Mouse (Mus musculus) spleen, postnatal 4 days (tissue): Measurements from ENCODE around the gene Robo1.

ENCODE experiments used
- DNase-seq, 2 experiments: peaks; one replicate each; pipeline ENCODE4 v3.0.0; 2022; ENCODE audit warnings: low spot score in 2 of 2

Robo1 gene

DNA sequence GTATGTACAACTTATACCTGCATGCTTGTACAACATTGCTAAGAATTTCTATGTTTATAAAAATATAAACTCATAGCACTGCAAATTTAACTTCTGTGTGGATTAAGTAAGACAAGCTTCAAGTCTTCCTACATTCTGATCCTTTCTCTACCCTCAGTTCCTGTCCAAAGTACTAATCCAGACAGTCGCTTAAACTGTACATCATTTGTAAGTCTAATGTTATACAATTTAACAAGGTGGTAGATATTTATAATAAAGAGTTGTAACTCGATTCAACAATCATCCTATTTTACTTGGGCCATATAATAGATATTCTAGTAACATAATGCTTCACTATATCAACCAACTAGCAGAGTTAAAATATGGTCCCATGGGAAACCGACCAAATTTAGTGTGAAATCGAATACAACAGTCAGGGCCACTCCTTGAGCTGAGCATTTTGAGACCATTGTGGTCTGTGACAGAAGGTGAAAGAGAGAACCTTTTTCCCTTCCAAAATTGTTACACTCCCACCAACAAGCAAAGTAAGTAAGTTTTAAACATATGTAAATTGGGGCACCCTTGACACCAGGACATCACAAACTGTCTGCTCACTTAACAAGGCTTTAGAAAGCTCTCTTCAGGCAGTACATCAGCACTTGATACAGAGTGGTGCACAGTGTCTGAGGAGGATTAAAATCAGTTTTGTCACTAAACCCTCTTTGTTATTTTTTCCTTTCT is 295.5 kb downstream of the Robo1 start:
- no peak for DNase-seq

DNA sequence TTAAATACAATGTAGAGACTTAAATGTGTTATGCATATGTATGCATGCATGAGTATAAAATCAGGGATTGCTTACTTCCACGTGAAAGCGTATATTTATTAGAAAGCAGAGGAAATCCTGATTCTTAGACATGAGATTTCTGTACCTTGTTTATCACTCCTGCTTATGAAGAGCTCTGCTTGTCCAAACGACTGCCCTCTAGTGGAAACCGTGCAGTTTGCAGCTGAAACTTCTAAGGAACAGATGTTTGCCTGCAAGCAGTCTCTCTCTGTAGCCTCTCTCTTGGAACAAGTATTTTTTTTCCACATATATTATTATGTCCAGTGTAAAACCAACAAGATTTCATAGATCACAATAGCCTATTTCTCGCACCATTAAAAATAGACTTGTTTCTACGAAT is 297.0 kb downstream of the Robo1 start:
- peak in 1 of 2 experiments; percentile 14 for DNase-seq

DNA sequence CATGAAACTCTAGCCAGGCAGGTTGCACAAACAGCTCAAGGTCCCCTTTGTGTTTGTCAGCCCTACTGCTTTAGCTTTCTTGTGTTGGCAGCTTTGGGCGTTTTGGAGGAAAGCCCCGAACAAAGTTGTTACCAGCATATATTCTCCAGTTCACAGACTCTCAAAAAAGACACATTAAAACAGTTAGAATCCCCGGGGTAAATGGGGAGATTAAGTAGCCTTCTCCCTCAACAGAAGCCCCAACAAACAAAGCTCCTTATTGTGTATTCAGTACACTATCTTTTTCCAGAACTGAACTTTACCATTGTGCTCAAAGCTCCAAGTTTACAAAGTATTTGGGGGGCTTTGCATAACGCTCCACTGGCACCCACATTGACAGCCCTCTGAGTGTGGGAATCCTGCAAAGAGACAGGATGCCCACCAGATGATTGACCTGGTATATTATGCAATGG is 302.6 kb downstream of the Robo1 start:
- no peak for DNase-seq

DNA sequence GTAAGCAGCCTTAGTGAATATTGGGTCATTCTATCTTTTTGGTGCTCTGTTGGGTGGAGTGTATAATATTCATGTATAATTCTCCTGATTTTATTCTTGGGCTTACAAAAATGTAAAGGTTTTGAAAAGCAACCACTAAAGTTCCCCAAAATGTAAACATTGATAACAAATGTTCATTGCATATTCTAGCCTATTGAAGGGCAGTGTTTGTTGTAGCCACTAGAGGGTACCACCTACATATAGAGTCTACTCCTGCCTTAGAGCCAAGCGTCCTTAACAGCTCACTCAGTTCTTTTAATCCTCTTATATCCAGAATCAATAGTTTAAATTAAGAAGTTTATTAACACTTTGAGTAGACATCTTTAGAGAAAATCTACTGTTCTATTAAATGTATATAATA is 306.8 kb downstream of the Robo1 start:
- DNase-seq = no peak

DNA sequence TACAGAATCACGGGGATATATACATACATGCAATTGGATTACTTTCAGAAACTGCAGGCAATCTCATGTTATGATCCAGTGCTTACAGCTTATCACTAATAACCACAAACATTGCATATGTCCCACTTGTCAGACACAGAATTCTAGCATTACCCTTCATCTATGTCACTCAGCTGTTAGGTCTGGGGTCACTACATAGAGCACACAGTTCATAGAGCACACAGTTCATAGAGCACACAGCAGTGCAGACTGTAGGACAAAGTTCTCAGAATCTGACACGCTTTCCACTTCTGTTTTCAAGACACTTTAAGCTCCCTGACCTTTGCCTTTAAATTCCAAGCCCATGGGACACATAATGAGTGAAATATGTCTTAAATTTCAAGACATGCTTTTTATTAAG is 307.3 kb downstream of the Robo1 start:
- DNase-seq = no peak

DNA sequence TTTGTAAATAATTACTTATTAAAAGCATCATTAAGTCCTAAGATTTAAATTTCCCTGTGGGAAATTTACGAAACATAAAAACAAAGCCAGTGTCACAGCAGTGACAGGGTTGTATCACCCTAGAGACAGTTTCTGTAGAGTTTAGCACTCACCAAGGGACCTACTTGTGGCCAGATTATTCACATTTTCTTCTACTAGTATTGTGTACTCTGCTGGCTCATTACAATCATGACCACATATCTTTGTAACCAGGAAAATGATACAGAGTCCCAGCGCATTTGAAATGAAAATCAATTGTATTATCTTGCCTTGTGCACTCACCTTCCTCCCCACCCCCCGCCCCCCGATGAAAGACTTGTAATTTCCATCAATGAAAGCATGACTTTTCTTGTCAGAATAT is 314.3 kb downstream of the Robo1 start:
- DNase-seq = no peak

DNA sequence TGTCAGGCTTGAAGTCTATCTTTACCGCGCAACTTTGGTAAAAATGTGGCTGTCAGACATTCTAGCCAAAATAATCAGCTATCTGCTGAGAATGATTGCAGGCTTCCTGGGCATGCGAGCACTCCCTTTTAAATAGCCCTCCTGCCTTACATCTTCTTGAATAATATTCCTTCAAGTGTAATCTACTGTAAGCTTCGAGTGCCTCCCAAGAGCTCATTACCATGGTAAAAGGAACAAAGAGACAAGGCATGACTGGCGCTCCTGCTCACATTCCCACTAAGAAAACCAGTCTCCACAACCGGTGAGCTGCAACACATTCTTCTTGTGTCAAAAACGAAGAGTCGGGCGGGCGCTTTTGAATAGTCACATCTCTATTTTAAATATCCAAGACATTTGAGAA is 314.8 kb downstream of the Robo1 start:
- DNase-seq = no peak

DNA sequence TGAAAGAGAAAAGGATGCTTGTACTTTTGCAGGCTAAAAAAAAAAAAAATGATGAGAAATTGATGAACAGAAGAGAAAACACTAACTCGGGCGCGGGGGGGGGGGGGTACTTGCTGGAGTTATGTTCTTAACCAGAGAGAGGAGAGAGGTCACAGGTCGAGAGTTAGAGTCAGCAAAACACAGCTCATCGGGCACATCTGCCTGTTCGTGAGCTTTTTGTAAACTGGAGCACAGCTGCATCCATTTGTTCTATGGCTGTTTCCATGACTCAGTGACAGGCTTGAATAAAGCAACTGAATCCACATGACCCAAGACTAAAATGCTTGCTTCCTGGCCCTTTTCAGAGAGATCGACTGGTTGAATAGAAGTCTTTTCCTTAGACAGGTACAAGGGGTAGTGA is 325.7 kb downstream of the Robo1 start:
- no peak for DNase-seq

DNA sequence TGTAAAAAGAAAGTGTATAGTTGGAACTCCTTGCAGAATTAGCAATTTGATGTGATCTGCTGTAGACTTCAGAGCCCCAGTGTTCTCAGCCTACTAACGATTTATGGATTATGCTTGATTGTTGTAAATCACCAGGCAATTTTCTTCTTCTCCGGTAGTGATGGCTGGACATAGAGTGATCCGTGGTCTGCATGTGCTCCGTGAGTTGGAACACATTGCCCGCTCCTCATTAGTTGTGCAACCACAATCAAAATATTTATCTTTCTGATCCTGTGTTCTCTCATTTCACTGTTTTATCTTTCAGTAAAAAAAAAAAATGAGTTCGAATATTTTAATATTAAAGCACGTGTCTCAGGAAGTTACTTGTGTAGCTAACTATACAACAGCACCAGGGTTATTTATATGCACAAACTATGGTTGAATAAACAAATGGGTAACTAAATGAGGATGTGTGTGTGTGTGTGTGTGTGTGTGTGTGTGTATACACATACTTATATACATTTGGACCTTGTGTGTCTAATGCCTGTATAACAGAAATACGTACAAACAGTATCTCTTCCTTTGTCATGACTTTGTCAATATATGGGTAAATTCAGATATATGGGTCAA is 331.3 kb downstream of the Robo1 start:
- no peak for DNase-seq

DNA sequence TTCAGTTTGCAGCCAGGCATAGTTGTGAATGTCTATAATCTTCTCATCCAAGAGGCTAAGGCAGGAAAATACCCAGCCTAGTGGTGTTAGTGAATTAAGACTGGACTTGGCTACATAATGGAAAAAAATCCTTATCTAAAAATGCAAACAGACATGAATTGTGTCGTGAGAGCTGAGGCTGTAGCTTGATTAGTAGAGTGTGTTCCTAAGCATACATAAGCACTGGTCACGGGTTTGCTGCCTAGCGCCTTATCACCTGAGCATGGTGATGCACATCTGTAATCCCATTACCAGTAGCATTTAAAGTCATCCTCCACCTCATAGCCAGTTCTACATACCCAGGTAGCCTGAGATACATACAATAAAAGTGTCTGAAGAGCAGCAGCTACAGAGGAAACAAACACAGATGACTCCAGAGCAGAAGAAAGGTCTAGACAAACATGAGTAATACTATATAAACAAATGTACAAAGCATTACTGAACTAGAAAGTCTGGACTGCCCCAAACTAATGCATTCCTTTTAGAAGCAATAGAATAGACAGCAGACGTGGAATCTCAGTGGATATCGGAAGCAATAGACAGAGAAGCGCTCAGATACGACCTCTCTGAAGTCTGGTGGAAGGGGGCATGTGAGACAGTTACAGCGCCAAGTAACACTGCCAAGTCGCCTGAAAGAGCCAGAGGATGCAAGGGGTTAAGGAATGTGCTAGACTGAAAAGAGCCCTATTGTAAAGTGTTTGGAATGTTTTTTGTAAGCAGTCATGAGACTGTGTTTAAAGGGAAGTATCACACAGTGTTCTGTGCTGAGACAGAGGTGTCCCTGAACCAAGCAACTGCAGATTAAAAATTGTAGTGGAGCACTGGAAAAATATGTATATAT is 333.1 kb downstream of the Robo1 start:
- DNase-seq = no peak

DNA sequence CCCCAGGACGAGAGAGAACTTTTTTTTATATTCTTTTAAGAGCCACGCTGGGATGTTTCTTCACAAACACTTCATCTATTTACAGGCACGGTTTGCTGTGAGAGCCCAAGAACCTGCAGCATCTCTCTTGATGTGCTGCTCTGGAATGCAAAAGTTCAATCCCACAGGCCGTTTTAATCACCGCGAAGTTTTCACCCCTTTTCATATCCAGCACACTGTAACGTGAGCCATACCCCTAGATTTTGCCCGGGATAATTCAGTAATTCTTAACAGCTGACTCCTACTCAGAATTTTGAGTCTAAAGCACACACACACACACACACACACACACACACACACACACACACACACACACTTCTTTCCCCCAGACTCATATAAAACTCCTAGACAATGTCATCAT is 337.8 kb downstream of the Robo1 start:
- no peak for DNase-seq

DNA sequence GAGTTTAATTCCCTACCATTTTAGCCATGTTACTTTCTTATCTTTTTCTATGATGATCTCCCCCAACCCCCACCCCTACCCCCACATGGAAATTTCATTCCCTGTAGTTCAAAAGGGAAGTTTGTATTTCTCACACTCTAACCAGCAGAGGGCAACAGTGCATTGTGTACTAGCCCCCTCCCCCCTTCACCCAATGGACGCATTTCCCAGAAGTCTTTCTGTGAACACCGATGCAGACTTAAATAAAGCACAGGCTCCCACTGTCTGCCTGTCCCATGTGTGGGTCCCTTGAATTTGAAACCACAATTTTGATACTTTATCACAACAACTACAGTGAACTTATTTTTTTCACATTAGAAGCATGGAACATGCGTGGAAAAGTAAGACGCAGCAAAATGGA is 341.2 kb downstream of the Robo1 start:
- DNase-seq = no peak

DNA sequence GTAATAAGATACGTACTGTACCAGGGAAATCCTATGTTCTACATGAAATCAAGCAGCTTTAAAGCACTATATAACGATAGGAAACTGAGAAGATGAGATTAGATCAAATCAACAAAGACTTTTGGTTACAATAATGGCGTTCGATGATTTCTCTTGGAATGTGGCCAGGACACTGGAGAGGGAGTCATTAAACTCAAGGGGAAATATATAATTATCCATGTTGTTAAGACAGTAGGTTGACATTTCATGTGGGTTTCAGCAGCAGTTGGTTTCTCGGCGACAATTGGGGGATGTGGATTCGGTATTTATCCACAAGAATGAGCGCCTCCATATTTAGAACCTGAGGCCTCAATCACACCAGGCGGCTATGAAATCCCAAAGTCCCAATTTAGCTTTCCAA is 347.3 kb downstream of the Robo1 start:
- no peak for DNase-seq

DNA sequence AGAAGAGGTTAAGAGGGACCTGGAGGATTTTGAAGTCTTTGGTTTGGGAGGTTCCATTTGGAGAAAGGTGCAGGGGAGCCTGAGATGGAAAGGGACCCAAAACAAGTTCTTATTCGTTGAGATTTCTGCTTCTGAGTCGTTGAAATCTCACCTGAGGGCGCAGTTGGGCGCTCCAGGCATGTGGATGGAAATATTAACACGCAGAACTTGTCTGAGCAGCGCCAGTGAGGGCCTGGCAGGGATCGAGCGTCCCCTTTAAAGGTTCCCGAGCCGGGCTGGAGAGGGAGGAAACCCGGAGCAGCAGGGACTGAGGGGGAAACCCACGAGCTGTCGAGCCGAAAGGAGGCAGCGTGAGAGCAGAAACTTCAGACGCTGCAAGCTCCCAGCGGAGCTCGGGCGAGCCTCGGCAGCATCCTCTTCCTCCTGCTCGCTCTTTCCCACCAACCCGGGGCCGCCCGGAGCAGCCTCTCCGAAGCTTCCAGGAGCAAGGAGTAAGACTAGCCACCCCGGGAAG is 354.8 kb downstream of the Robo1 start:
- DNase-seq = peak; percentile 18 to 60

DNA sequence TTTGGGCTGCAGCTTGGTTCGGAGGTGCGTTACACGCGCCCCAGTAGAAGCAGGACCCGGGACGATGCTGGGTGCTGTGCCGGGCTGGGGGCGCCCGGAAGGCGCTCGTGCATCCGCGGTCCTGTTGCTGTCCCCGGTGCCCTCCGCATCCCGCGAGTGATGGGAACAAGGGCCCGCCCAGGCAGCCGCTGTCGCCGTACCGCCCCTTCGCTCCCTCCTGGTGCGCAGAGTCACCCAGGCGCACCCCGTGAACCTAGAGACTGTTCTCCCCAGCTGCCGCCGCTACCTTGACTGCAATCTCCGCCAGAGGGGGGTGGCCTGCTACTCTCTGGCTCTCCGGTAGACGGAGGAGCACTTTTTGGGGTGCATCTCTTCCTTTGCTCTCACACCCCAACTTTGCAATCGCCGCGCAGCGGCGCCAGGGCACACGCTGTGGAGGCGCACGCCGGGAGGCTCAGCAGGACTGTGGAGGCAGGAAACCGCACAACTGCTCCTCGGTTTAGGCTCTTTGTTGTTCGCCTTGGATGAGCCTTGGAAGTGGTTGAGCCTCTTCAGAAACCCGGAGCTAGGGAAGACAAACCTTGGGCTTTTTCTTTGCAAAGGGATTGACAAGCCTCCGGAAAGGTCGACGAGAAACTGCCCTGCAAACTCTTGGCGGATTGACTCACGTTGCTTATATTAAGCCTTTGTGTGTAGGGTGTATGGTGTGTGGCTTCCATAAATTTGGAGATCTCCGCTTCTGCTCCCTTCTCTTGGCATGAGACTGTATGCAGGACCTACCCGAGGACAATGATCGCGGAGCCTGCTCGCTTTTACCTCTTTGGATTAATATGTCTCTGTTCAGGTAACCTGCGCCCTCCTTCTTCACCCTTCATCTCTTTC is 355.5 kb downstream of the Robo1 start:
- DNase-seq = peak in 1 of 2 experiments; percentile 62

DNA sequence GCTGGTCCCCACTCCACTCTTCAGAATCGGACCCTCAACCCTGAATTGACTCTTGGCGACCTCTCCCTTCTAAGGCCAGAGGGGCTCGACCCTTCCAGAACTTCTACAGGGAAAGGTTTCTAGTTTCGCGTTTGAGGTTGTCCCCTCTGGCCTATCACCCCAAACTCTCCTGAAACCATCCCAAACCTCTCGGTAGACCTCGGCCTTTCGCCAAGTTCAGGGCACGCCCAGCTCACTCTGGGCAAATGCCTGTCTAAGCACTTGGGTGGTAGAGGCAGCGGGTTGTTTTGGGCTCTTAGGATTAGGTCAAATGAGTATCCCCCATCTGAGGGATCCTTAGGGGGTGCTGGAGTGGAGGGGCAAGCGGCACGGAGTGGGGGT is 356.1 kb downstream of the Robo1 start:
- no peak for DNase-seq

DNA sequence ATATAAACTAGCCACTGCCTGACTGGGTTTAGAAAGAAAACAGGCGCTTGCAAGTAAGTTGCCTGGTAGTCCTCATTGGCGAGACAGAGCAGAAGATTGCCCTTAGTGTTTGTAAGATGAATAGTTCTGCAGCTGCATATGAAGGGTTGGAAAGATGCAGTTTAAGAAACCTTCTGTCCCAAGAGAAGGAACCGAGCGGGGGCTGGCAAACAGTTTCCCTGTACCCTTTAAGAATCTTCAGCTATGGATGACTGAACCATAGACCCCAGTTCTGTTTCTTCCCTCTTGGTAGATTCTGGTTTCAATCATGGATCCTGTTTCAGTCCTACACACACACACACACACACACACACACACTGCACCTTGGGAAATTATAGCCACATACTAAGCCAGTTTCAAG is 356.7 kb downstream of the Robo1 start:
- DNase-seq = no peak

DNA sequence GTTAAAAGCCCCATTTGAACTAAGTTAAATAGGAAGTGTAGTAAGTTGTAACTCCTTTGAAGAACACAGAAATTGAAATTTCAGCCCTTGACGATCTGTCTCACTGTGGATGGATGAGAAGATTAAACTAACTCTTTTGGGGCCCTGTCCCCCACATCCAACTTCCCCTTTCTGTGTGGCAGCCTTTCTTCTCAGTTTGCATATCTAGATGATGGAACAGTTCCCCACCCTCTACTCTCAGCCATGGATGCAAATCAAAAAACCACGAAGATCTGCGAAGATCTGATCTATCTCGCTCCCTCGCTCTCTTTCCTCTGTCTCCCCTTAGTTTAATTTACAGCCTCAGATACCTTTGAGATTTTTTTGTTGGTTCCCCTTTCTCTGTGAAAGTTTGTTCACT is 357.3 kb downstream of the Robo1 start:
- no peak for DNase-seq

DNA sequence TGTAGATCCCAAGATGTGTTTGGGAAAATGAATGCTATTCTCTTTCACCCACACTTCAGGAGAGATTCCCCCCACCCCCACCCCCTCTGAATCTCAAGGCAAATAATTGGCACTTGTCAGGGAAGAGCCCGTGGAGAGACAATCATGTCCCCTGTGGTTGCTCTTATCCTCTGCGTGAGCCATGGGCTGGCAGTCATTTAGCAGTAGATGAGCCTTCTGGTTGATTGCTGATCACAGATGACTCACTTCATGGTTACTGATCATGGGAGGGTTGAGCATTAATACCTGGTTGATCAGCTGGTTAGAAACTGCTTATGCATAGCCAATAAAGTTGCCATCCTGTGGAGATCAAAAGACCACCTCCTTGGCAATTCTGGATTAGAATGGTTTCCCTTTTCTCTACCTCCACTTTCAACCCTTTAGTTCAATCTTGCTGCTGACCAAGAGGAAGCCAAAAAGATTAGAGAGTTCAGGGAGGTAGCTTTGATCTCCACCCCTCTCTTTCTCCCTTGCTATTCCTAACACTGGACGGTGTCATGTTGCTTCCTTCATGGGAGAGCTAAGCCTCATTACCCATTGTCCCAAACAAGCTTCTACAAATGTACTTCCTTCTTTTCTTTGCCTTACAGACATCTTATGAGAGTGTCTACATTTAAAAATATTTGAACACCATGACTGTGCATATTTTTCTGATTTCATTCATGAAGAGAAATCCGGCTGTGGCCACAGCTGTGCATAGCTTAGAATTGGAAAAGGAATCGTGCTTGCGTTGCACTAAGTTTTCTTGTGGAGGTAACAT is 362.3 kb downstream of the Robo1 start:
- no peak for DNase-seq

DNA sequence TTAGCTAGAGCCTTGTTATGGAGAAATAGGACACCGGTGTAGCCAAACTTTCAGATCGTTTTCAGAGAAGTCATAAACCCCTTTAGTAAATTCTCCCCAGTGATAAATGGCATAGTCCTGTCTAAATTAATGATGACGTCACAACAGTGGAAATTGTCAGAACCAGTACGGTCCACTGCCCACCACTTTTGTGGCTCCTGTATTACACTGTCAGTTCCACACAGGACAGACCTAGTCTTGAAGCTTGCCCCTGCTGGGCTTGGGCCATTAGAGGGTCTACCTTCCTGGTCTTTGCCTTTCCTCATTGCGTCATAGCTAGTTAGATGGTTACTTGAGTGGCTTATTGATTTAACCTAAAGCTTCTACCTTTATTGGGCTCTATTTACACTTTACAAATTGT is 369.1 kb downstream of the Robo1 start:
- DNase-seq = no peak

DNA sequence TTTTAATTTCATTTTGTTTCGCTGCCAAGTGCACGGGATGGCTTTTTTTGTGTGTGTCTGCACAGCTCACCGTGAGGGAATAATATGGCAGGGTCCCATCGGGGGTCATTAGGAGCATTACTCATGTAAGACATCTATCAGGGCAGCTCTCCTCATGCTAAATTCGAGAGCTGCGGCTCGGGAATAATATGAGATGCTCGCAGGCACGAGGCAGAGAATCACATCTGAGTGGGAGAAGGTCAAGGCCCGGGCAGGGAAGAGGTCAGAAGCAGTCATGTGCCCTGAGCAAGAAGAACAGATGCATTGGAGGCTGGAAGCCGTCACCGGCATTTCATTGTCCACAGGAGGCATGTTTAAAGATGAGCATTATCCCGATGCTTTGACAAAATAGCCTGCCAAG is 370.3 kb downstream of the Robo1 start:
- no peak for DNase-seq
